ENCODE assay signal across 8 mouse cellular contexts in the genomic region with DNA sequence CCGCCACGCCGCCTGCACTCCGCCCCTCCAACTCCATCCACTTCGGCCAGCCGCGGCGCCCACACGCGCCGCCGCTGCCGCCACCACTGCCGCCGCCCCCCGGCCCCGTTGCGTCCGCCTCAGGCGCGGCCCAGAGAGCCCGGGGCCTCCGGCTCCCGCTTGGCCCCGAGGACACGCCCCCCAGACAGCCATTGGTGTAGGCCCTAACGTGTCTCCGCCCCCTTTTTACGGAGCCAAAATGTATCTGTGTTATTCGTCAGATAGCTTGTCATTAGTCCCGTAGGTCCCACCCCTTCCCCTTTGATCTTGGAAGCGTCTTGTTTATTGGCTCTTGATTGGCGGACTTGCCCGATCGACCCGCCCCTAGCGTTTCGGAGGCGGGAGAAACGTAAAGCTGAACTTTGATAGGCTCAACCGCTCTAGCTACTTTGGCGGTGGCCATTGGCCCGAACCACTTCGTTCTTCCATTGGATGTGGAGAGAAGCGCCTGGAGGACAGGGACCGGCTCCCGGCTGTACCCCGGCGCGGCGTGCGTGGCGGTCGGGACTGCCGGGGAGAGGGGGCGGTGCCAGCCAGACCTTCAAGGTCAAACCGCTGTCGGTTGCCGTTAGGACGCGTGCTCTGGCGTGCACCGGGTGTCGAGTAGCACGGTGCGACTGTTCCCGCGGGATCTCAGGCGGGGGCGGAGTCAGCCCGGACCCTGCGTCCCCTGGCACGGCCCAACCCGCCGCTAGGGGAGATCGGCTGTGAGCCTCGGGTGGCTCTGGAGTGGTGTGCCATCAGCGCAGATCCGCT. TPM values are rescaled to one million over a fixed set of nuclear protein-coding genes. Genes with fewer than 3 reads are reported as not detected.
A peak's percentile ranks its signal among the peaks of the same experiment; 100 is the strongest.
DNase-seq lines count a peak whose midpoint lies in the region; ATAC-seq and TF ChIP-seq lines count a peak whose summit lies in the region.

A gene (minus strand): TSS at position 152 of the 795 bp plus-strand sequence.

- peaks cover 46% of the 10 kb centered on the region for H3K4me1 ChIP-seq in erythroblast, embryonic 14.5 days (ENCODE audit: control insufficient read depth)
- peaks cover 5% of the 10 kb centered on the region for H3K4me1 ChIP-seq in heart, embryonic 11.5 days (ENCODE audit: control insufficient read depth, insufficient read depth, low read length)
- peaks cover 25% of the 10 kb centered on the region for H3K4me1 ChIP-seq in kidney, embryonic 16.5 days (ENCODE audit: insufficient read depth, low read length)
- H3K4me1 ChIP-seq in liver, adult 2 months (ENCODE audit: control insufficient read depth, insufficient read depth, low read length) = peaks cover 9% of the 10 kb centered on the region

- no peaks in the 10 kb centered on the region for H3K27me3 ChIP-seq in C2C12 (ENCODE audit: control insufficient read depth, insufficient read depth, insufficient read length)
- H3K27me3 ChIP-seq in erythroblast, embryonic 14.5 days (ENCODE audit: control insufficient read depth) = no peaks in the 10 kb centered on the region
- 0 out of 2 replicates have a peak, but pooled peaks cover 2% of the 10 kb centered on the region for H3K27me3 ChIP-seq in heart, embryonic 11.5 days (ENCODE audit: control insufficient read depth, insufficient read depth, low read length)
- H3K27me3 ChIP-seq in kidney, embryonic 16.5 days (ENCODE audit: insufficient read depth, low read length) = no peaks in the 10 kb centered on the region
- H3K27me3 ChIP-seq in liver, adult 2 months (ENCODE audit: control insufficient read depth, insufficient read depth, low read length) = no peaks in the 10 kb centered on the region
- no peaks in the 10 kb centered on the region for H3K27me3 ChIP-seq in myocyte (ENCODE audit: control insufficient read depth, insufficient read depth, insufficient read length)
- H3K27me3 ChIP-seq in splenic B cell, adult 2 months (ENCODE audit: control insufficient read depth, insufficient read depth, low read length, poor library complexity, severe bottlenecking) = no peaks in the 10 kb centered on the region

- H3K4me2 ChIP-seq in heart, embryonic 11.5 days = peak within 1 kb of the TSS; percentile 92
- H3K4me2 ChIP-seq in kidney, embryonic 16.5 days (replicated peaks; ENCODE audit: low read depth, low read length) = peak within 1 kb of the TSS; percentile 94
- peak within 1 kb of the TSS; percentile 85 for H3K4me2 ChIP-seq in myocyte (ENCODE audit: low read depth)

- peak; percentile 96 for TF ChIP-seq POLR2A in brain, embryonic 14.5 days (IDR thresholded peaks at IDR 0.05; ENCODE audit: borderline replicate concordance, extremely low read depth, insufficient read depth, insufficient read length, poor library complexity, severe bottlenecking)
- peak; percentile 66 for TF ChIP-seq POLR2A in liver, adult 2 months (IDR thresholded peaks at IDR 0.05; ENCODE audit: extremely low read depth, insufficient read depth, low read length)
- TF ChIP-seq POLR2A in myocyte (IDR thresholded peaks at IDR 0.05; ENCODE audit: insufficient read length, low read depth) = peak; percentile 91

- no peaks in the 10 kb centered on the region for H3K9me3 ChIP-seq in erythroblast, embryonic 14.5 days (ENCODE audit: control insufficient read depth, low read length)
- no peaks in the 10 kb centered on the region for H3K9me3 ChIP-seq in heart, embryonic 11.5 days (replicated peaks; ENCODE audit: control insufficient read depth, low read length)
- H3K9me3 ChIP-seq in kidney, embryonic 16.5 days (ENCODE audit: low read length) = no peaks in the 10 kb centered on the region

- peak; percentile 95 for ATAC-seq in heart, embryonic 11.5 days (replicated peaks; ENCODE audit: insufficient number of reproducible peaks, low FRiP score, low TSS enrichment)
- peak; percentile 98 for ATAC-seq in kidney, embryonic 16.5 days (ENCODE audit: low FRiP score, low TSS enrichment)

- H3K79me2 ChIP-seq in C2C12 (ENCODE audit: control insufficient read depth, insufficient read depth) = peaks cover 47% of the 10 kb centered on the region
- H3K79me2 ChIP-seq in liver, adult 2 months (ENCODE audit: control insufficient read depth, insufficient read depth, low read length) = peaks cover 9% of the 10 kb centered on the region; the same call in 1 of the 2 replicates
- peaks cover 36% of the 10 kb centered on the region for H3K79me2 ChIP-seq in myocyte (ENCODE audit: control insufficient read depth, insufficient read depth)

- H3K36me3 ChIP-seq in C2C12 (ENCODE audit: control insufficient read depth, insufficient read depth) (no peaks in the 10 kb centered on the region), myocyte (ENCODE audit: control insufficient read depth, insufficient read depth) (no peaks in the 10 kb centered on the region)
- H3K36me3 ChIP-seq in erythroblast, embryonic 14.5 days (ENCODE audit: control insufficient read depth) = peaks cover 4% of the 10 kb centered on the region
- H3K36me3 ChIP-seq in heart, embryonic 11.5 days (ENCODE audit: control insufficient read depth, insufficient read depth, low read length) = no peaks in the 10 kb centered on the region
- no peaks in the 10 kb centered on the region for H3K36me3 ChIP-seq in kidney, embryonic 16.5 days (ENCODE audit: insufficient read depth, low read length)
- no peaks in the 10 kb centered on the region for H3K36me3 ChIP-seq in liver, adult 2 months (ENCODE audit: control insufficient read depth, insufficient read depth, low read length)
- H3K36me3 ChIP-seq in splenic B cell, adult 2 months (ENCODE audit: control insufficient read depth, insufficient read depth, low read length, poor library complexity, severe bottlenecking) = no peaks in the 10 kb centered on the region; the same call in 1 of the 2 replicates

- under 1% methylated on average over 75 of the region's 79 CpGs for WGBS in heart, embryonic 11.5 days (ENCODE audit: insufficient replicate concordance)
- under 1% methylated on average over 64 of the region's 79 CpGs for WGBS in kidney, embryonic 16.5 days
- WGBS in liver, adult 2 months = 1% methylated on average over 77 of the region's 79 CpGs

- H3ac ChIP-seq in C2C12 (ENCODE audit: control insufficient read depth, insufficient read length, low read depth) = peak within 1 kb of the TSS; percentile 84
- peak within 1 kb of the TSS; percentile 14 for H3ac ChIP-seq in myocyte (ENCODE audit: control insufficient read depth, insufficient read length)

- peak within 1 kb of the TSS; percentile 77 for H3K9ac ChIP-seq in heart, embryonic 11.5 days (ENCODE audit: low read depth, low read length)
- peak within 1 kb of the TSS; percentile 87 for H3K9ac ChIP-seq in kidney, embryonic 16.5 days (replicated peaks; ENCODE audit: low read length)
- peak within 1 kb of the TSS; percentile 92 for H3K9ac ChIP-seq in liver, adult 2 months (ENCODE audit: low read depth, low read length)

- peak within 1 kb of the TSS; percentile 98 for H3K27ac ChIP-seq in heart, embryonic 11.5 days (ENCODE audit: low read depth, low read length)
- H3K27ac ChIP-seq in kidney, embryonic 16.5 days (ENCODE audit: low read length) = peak within 1 kb of the TSS; percentile 95
- H3K27ac ChIP-seq in liver, adult 2 months (replicated peaks; ENCODE audit: insufficient read depth, low read depth, low read length) = peak within 1 kb of the TSS; percentile 81

- TF ChIP-seq CTCF in C2C12 (IDR thresholded peaks at IDR 0.05; ENCODE audit: control insufficient read depth, insufficient read depth, insufficient read length) = peak; percentile 68
- peak; percentile 76 for TF ChIP-seq CTCF in brain, embryonic 14.5 days (IDR thresholded peaks at IDR 0.05; ENCODE audit: borderline replicate concordance, extremely low read depth, insufficient read depth, insufficient read length)
- TF ChIP-seq CTCF in liver, adult 2 months (IDR thresholded peaks at IDR 0.05; ENCODE audit: low read depth, low read length) = peak; percentile 76

- DNase-seq in brain, embryonic 14.5 days (ENCODE audit: low read depth) = peak; percentile 100
- peak; percentile 100 for DNase-seq in liver, adult 2 months (ENCODE audit: extremely low read depth, low read depth, low spot score)
- peak; percentile 100 for DNase-seq in splenic B cell, adult 2 months (ENCODE audit: low read depth, low spot score)

- H3K79me3 ChIP-seq in C2C12 (ENCODE audit: low read depth) = peaks cover 29% of the 10 kb centered on the region

- H3K4me3 ChIP-seq in C2C12 (ENCODE audit: insufficient read depth, poor library complexity, severe bottlenecking) (peak within 1 kb of the TSS; percentile 75), myocyte (peak within 1 kb of the TSS; percentile 72)
- H3K4me3 ChIP-seq in erythroblast, embryonic 14.5 days (replicated peaks) = peak within 1 kb of the TSS; percentile 95
- H3K4me3 ChIP-seq in heart, embryonic 11.5 days (ENCODE audit: low read depth, low read length) = peak within 1 kb of the TSS; percentile 65
- peak within 1 kb of the TSS; percentile 87 for H3K4me3 ChIP-seq in kidney, embryonic 16.5 days (ENCODE audit: low read length)
- peak within 1 kb of the TSS; percentile 66 for H3K4me3 ChIP-seq in liver, adult 2 months (ENCODE audit: insufficient read depth, low read depth, low read length)

TF ChIP-seq in C2C12, 6 proteins besides CTCF, POLR2A, EP300 and RAD21:
- TF ChIP-seq MAX (IDR thresholded peaks at IDR 0.05) (peak; percentile 73), USF1 (IDR thresholded peaks at IDR 0.05; ENCODE audit: low read depth) (no peak)

TF ChIP-seq in myocyte, 11 proteins besides CTCF, POLR2A, EP300 and RAD21:
- TF ChIP-seq POLR2AphosphoS2 (IDR thresholded peaks at IDR 0.05; ENCODE audit: insufficient read length, low read depth) (peak; percentile 91), MYOD1 (IDR thresholded peaks at IDR 0.05; ENCODE audit: control insufficient read depth in 1 of 3, insufficient read length in 2 of 3, low read depth in 2 of 3) (peak in 1 of 3 experiments; percentile 44), REST (IDR thresholded peaks at IDR 0.05; ENCODE audit: insufficient read depth, insufficient read length) (no peak), TCF12 (IDR thresholded peaks at IDR 0.05; ENCODE audit: insufficient read depth, poor library complexity, severe bottlenecking) (no peak)

RNA-seq across cellular contexts. Expression of the gene that starts here (rescaled TPM):
- polyA plus RNA-seq in C2C12 (2012; fragmentation: generic; extraction: Trizol) (23.0 TPM), myocyte (2012; fragmentation: generic; extraction: Trizol) (25.5 TPM)
- polyA plus RNA-seq in brain, embryonic 14.5 days (2012; rRNA removed) = 73.8 and 98.7 TPM in 2 replicates
- 3.1 and 4.6 TPM in 2 replicates for polyA plus RNA-seq in erythroblast, embryonic 14.5 days (2012)
- 5.7 and 9.5 TPM in 2 replicates for polyA plus RNA-seq in heart, embryonic 11.5 days (2014; fragmentation: Nextera tagmentation; extraction: Ambion mirVana)
- polyA plus RNA-seq in kidney, embryonic 16.5 days (2015; fragmentation: Nextera tagmentation; extraction: Ambion mirVana) = 15.5 and 15.7 TPM in 2 replicates
- 18.2 and 20.5 TPM in 2 replicates for total RNA-seq in liver, adult 2 months (2014; rRNA removed)
- 33.9 and 43.0 TPM in 2 replicates for polyA plus RNA-seq in liver, adult 2 months (2012; rRNA removed)

Comparison
In these comparisons a context has a peak if more than half of its experiments do, and no peak if none do; other contexts are left out.
1. Peak in every context shown above with its lines: DNase-seq, ATAC-seq, H3K4me3 ChIP-seq and H3K27ac ChIP-seq.